Comparison of ENCODE assay signal across 8 mouse cellular contexts in the genomic region with DNA sequence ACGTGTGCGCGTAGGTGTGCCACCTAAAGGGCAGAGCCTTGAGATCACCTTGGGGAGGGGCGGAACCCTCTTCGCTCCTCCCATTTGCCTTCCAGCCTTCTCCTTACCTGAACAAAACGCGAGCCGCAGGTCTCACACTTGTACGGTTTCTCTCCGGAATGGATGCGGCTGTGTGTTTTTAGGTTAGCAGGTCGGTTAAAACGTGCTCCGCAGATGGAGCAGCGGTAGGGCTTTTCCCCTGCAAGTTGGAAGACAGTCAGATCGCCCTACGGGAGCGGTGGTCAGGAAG. TPM values are rescaled to one million over a fixed set of nuclear protein-coding genes. Genes with fewer than 3 reads are reported as not detected.
DNase-seq lines count a peak whose midpoint lies in the region; ATAC-seq and TF ChIP-seq lines count a peak whose summit lies in the region.

No protein-coding gene starts in this region.

- WGBS in kidney, adult 2 months = 15% methylated on average over 18 of the region's 18 CpGs
- WGBS in forebrain, embryonic 13.5 days = 6% methylated on average over 18 of the region's 18 CpGs
- WGBS in limb, embryonic 11.5 days = 4% methylated on average over 18 of the region's 18 CpGs
- WGBS in neural tube, embryonic 12.5 days = 5% methylated on average over 18 of the region's 18 CpGs

- no peaks in the 10 kb centered on the region for H3K27me3 ChIP-seq in kidney, adult 2 months (replicated peaks; ENCODE audit: control insufficient read depth, insufficient read depth, low read length)
- peaks cover 71% of the 10 kb centered on the region for H3K27me3 ChIP-seq in forebrain, embryonic 13.5 days
- H3K27me3 ChIP-seq in limb, embryonic 11.5 days (ENCODE audit: control insufficient read depth, insufficient read depth, low read length) = peaks cover 55% of the 10 kb centered on the region
- H3K27me3 ChIP-seq in neural tube, embryonic 12.5 days (replicated peaks) = peaks cover 62% of the 10 kb centered on the region

- H3K4me2 ChIP-seq in forebrain, embryonic 13.5 days = peak overlapping the region; percentile 54
- H3K4me2 ChIP-seq in limb, embryonic 11.5 days (ENCODE audit: low read depth, severe bottlenecking) = peak overlapping the region; percentile 39; the same call in 1 of the 2 replicates
- peak overlapping the region; percentile 54 for H3K4me2 ChIP-seq in neural tube, embryonic 12.5 days (replicated peaks)

- H3K9me3 ChIP-seq in forebrain, embryonic 13.5 days (replicated peaks) = no peaks in the 10 kb centered on the region
- no peaks in the 10 kb centered on the region for H3K9me3 ChIP-seq in limb, embryonic 11.5 days (ENCODE audit: control insufficient read depth, low read length)
- H3K9me3 ChIP-seq in neural tube, embryonic 12.5 days = no peaks in the 10 kb centered on the region

- no peak for ATAC-seq in forebrain, embryonic 13.5 days
- ATAC-seq in limb, embryonic 11.5 days (ENCODE audit: insufficient number of reproducible peaks, low FRiP score, low TSS enrichment, low read depth) = no peak
- no peak for ATAC-seq in neural tube, embryonic 12.5 days (ENCODE audit: low FRiP score, low read depth)

- H3K4me3 ChIP-seq in kidney, adult 2 months (ENCODE audit: insufficient read depth, low read depth, low read length) = peak overlapping the region; percentile 25
- peak overlapping the region; percentile 26 for H3K4me3 ChIP-seq in forebrain, embryonic 13.5 days
- H3K4me3 ChIP-seq in limb, embryonic 11.5 days (ENCODE audit: low read depth, low read length) = 0 out of 2 replicates have a peak overlapping the region, but pooled peaks have one; percentile 12
- peak overlapping the region; percentile 9; the same call in 1 of the 2 replicates for H3K4me3 ChIP-seq in neural tube, embryonic 12.5 days

- TF ChIP-seq POLR2A in kidney, adult 2 months (IDR thresholded peaks at IDR 0.05; ENCODE audit: low read depth, low read length) = no peak

- no peaks in the 10 kb centered on the region for H3K36me3 ChIP-seq in kidney, adult 2 months (ENCODE audit: control insufficient read depth, insufficient read depth, low read length)
- H3K36me3 ChIP-seq in forebrain, embryonic 13.5 days (ENCODE audit: poor library complexity, severe bottlenecking) = no peaks in the 10 kb centered on the region
- no peaks in the 10 kb centered on the region for H3K36me3 ChIP-seq in limb, embryonic 11.5 days (ENCODE audit: control insufficient read depth, insufficient read depth, low read length)
- H3K36me3 ChIP-seq in neural tube, embryonic 12.5 days = no peaks in the 10 kb centered on the region; the same call in 1 of the 2 replicates

- DNase-seq in kidney, adult 2 months = peak; percentile 61
- no peak for DNase-seq in kidney, postnatal 10 days
- DNase-seq in limb, embryonic 11.5 days (ENCODE audit: low spot score) = no peak
- DNase-seq in urinary bladder, postnatal 10 days (ENCODE audit: low spot score) = no peak
- DNase-seq in layer of hippocampus, adult 9-11 months = no peak
- no peak for DNase-seq in ovary, postnatal 14 days (ENCODE audit: low spot score)

- peaks cover 18% of the 10 kb centered on the region for H3K4me1 ChIP-seq in kidney, adult 2 months (ENCODE audit: control insufficient read depth, insufficient read depth, low read length)
- H3K4me1 ChIP-seq in forebrain, embryonic 13.5 days = peaks cover 51% of the 10 kb centered on the region
- H3K4me1 ChIP-seq in limb, embryonic 11.5 days (ENCODE audit: control insufficient read depth, insufficient read depth, low read length) = peaks cover 7% of the 10 kb centered on the region
- H3K4me1 ChIP-seq in neural tube, embryonic 12.5 days = peaks cover 37% of the 10 kb centered on the region

- TF ChIP-seq CTCF in kidney, adult 2 months (conservative IDR thresholded peaks at IDR 0.05; ENCODE audit: insufficient read depth, insufficient read length, low read depth, low read length) = no peak

- H3K27ac ChIP-seq in kidney, adult 2 months (ENCODE audit: insufficient read depth, low read depth, low read length) = no peak overlapping the region
- no peak overlapping the region for H3K27ac ChIP-seq in forebrain, embryonic 13.5 days
- no peak overlapping the region for H3K27ac ChIP-seq in limb, embryonic 11.5 days (replicated peaks; ENCODE audit: low read depth, low read length)
- H3K27ac ChIP-seq in neural tube, embryonic 12.5 days = no peak overlapping the region

- peak overlapping the region; percentile 43 for H3K9ac ChIP-seq in forebrain, embryonic 13.5 days
- no peak overlapping the region for H3K9ac ChIP-seq in limb, embryonic 11.5 days (ENCODE audit: low read length)
- 0 out of 2 replicates have a peak overlapping the region, but pooled peaks have one; percentile 26 for H3K9ac ChIP-seq in neural tube, embryonic 12.5 days

RNA-seq across cellular contexts. Expression of a gene that starts 3.1 kb away (rescaled TPM):
- polyA plus RNA-seq in kidney, adult 2 months (2012; rRNA removed) = 7.9 and 8.8 TPM in 2 replicates
- 4.3 and 4.7 TPM in 2 replicates for polyA plus RNA-seq in forebrain, embryonic 13.5 days (2015; fragmentation: Nextera tagmentation; extraction: Ambion mirVana)
- polyA plus RNA-seq in limb, embryonic 11.5 days (2014; fragmentation: Nextera tagmentation; extraction: Ambion mirVana) = 7.3 and 7.5 TPM in 2 replicates
- polyA plus RNA-seq in neural tube, embryonic 12.5 days (2016; fragmentation: Nextera tagmentation; extraction: Ambion mirVana) = 6.9 TPM in 2 replicates

RNA-seq across cellular contexts. Expression of a gene that starts 5.7 kb away (rescaled TPM):
- polyA plus RNA-seq in kidney, adult 2 months (2012; rRNA removed) = 44.0 and 48.8 TPM in 2 replicates
- polyA plus RNA-seq in forebrain, embryonic 13.5 days (2015; fragmentation: Nextera tagmentation; extraction: Ambion mirVana) = 13.4 and 14.8 TPM in 2 replicates
- 17.0 and 17.8 TPM in 2 replicates for polyA plus RNA-seq in limb, embryonic 11.5 days (2014; fragmentation: Nextera tagmentation; extraction: Ambion mirVana)
- polyA plus RNA-seq in neural tube, embryonic 12.5 days (2016; fragmentation: Nextera tagmentation; extraction: Ambion mirVana) = 13.6 and 16.3 TPM in 2 replicates

RNA-seq across cellular contexts. Expression of a gene that starts 11.2 kb away (rescaled TPM):
- 73.6 and 78.9 TPM in 2 replicates for polyA plus RNA-seq in kidney, adult 2 months (2012; rRNA removed)
- polyA plus RNA-seq in forebrain, embryonic 13.5 days (2015; fragmentation: Nextera tagmentation; extraction: Ambion mirVana) = 226 and 229 TPM in 2 replicates
- 216 and 218 TPM in 2 replicates for polyA plus RNA-seq in limb, embryonic 11.5 days (2014; fragmentation: Nextera tagmentation; extraction: Ambion mirVana)
- polyA plus RNA-seq in neural tube, embryonic 12.5 days (2016; fragmentation: Nextera tagmentation; extraction: Ambion mirVana) = 169 and 183 TPM in 2 replicates

RNA-seq across cellular contexts. Expression of a gene that starts 13.1 kb away (rescaled TPM):
- polyA plus RNA-seq in kidney, adult 2 months (2012; rRNA removed) = 13.9 and 15.8 TPM in 2 replicates
- polyA plus RNA-seq in forebrain, embryonic 13.5 days (2015; fragmentation: Nextera tagmentation; extraction: Ambion mirVana) = 10.7 and 12.1 TPM in 2 replicates
- 8.2 and 10.5 TPM in 2 replicates for polyA plus RNA-seq in limb, embryonic 11.5 days (2014; fragmentation: Nextera tagmentation; extraction: Ambion mirVana)
- polyA plus RNA-seq in neural tube, embryonic 12.5 days (2016; fragmentation: Nextera tagmentation; extraction: Ambion mirVana) = 14.4 and 15.2 TPM in 2 replicates

RNA-seq across cellular contexts. Expression of a gene that starts 13.1 kb away (rescaled TPM):
- 457 and 485 TPM in 2 replicates for polyA plus RNA-seq in kidney, adult 2 months (2012; rRNA removed)
- polyA plus RNA-seq in forebrain, embryonic 13.5 days (2015; fragmentation: Nextera tagmentation; extraction: Ambion mirVana) = 227 and 236 TPM in 2 replicates
- polyA plus RNA-seq in limb, embryonic 11.5 days (2014; fragmentation: Nextera tagmentation; extraction: Ambion mirVana) = 94.1 and 94.6 TPM in 2 replicates
- polyA plus RNA-seq in neural tube, embryonic 12.5 days (2016; fragmentation: Nextera tagmentation; extraction: Ambion mirVana) = 231 and 245 TPM in 2 replicates
